Mouse (Mus musculus): Measurements from ENCODE around the gene Lpin2.

The Lpin2 gene

DNA sequence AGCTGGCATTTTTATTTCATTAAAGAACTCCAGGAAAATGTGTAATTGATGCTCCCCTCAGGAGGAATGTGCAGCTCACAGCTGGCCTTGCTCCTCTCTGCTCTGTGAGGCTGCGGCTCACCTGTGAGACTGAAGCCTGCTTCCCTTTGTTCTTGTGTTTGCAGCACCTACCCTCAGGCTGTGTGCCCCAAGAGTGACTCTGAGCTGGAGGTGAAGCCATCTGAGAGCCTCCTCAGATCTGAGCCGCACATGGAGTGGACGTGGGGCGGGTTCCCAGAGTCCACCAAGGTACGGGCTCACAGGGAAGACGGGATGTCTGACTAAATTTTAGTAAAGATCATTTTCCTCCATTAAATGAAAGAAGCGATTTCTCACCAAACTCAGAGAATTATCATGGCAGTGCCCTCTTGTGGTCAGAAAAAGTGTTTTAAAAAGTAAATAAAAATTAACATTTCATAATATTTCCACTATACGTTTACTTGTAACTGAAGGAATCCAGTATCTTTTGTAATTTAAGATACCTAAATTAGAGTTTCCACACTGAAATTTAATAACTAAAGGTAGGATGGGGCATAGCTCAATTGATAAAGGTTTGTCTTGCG is 47.8 kb downstream of the Lpin2 start:
- DNase-seq (ENCODE audit: low spot score in 2 of 2): no peak

- no peak for DNase-seq (ENCODE audit: low spot score in 2 of 2)
Measured at GRCm38 (mm10) chr17:71231998-71232397, 49.6 kb downstream of the Lpin2 start.

GRCm38 (mm10) chr17:71233210-71233609 is 50.9 kb downstream of the Lpin2 start:
- no peak for DNase-seq (ENCODE audit: low spot score in 2 of 2)

DNA sequence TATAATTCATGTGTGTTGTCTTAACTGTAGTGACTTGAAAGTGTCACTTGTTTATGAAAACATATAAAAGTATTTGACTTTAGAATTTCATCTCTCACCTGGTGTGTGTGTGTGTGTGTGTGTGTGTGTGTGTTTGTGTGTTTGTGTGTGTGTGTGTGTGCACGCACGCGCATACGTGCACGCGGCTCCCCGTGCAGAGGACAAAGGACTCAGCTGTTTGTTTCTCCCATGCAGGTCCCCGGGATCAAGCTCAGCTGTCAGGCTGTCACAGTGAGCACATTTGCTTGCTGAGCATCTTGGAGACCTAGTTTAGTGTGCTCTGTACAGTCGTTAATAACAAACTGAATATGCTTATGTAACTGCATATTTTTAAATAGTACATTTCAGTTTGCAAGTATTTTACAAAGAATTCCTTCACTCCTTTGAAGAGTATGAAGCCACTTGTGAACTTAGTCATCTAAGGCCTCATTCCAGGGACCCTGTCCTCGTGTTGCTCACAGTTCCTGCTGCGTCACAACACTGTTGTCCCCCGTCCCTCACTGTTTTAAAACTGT is 51.8 kb downstream of the Lpin2 start:
- DNase-seq (ENCODE audit: low spot score in 2 of 2): no peak

- no peak for DNase-seq (ENCODE audit: low spot score in 2 of 2)
Measured at GRCm38 (mm10) chr17:71235229-71235958, 53.0 kb downstream of the Lpin2 start.

DNA sequence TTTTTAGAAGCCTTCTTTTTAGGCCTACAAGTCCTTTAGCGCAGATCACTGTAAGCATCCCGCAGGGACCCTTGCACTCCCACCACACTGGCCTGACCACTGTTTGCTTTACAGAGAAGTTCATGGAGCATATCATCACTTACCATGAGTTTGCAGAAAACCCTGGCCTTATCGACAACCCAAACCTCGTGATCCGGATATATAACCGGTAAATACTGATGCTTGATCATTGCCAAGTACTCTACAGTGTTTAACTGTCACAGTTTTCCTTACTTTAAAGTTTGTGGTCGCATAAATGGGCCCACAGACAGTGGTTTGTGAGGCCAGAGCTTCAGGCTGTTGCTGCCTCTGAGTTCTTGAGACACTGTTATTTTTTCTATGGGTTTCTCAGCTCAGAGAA is 56.1 kb downstream of the Lpin2 start:
- no peak for DNase-seq (ENCODE audit: low spot score in 2 of 2)

DNA sequence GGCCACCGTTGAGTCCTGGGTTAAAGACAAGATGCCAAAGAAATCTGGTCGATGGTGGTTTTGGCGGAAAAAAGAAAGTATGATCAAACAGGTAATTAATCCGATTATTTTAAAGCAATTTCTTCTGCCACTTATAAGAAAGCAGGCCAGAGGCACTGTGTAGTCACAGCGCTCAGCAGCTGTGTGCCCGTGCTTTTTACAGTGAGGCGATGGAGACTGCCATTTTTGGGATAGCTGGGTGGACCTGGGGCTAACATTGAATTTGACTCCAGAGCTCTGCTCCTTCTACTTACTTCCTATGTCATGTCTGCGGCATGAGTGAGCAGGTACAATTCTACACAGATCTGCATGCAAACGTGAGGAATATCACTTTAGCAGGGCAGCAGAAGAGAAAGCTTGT is 58.5 kb downstream of the Lpin2 start:
- DNase-seq (ENCODE audit: low spot score in 2 of 2): no peak

GRCm38 (mm10) chr17:71242666-71243065 is 60.3 kb downstream of the Lpin2 start:
- DNase-seq (ENCODE audit: low spot score in 2 of 2): no peak

GRCm38 (mm10) chr17:71245133-71245532 is 62.8 kb downstream of the Lpin2 start:
- DNase-seq (ENCODE audit: low spot score in 2 of 2): no peak

DNA sequence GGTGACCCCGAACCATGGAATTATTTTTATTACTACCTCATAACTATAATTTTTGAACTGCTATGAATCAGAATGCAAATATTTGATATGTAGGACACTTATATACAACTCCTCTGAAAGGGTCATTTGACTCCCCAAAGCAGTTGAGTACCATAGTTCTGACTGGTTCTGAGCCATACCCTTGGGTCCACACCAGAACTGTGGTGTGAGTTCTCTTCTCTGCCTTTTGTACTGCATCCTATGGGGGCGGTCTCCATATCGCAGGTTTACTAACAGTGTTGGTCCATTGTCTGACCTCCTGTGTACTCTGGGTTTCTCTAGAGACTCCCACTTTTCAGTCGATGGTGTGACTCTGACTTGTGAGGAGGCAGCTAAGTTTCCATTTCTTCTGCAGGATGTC is 63.7 kb downstream of the Lpin2 start:
- DNase-seq (ENCODE audit: low spot score in 2 of 2): no peak

GRCm38 (mm10) chr17:71248963-71249362 is 66.6 kb downstream of the Lpin2 start:
- no peak for DNase-seq (ENCODE audit: low spot score in 2 of 2)

- DNase-seq (ENCODE audit: low spot score in 2 of 2): no peak
Measured at GRCm38 (mm10) chr17:71250046-71250445, 67.7 kb downstream of the Lpin2 start.

- no peak for DNase-seq (ENCODE audit: low spot score in 2 of 2)
Measured at GRCm38 (mm10) chr17:71250819-71251600, 68.7 kb downstream of the Lpin2 start.

- DNase-seq (ENCODE audit: low spot score in 2 of 2): no peak
Measured at GRCm38 (mm10) chr17:71251601-71252001, 69.2 kb downstream of the Lpin2 start.

GRCm38 (mm10) chr17:71252101-71252500 is 69.7 kb downstream of the Lpin2 start:
- no peak for DNase-seq (ENCODE audit: low spot score in 2 of 2)

- no peak for DNase-seq (ENCODE audit: low spot score in 2 of 2)
Measured at GRCm38 (mm10) chr17:71253391-71253790, 71.0 kb downstream of the Lpin2 start.

DNA sequence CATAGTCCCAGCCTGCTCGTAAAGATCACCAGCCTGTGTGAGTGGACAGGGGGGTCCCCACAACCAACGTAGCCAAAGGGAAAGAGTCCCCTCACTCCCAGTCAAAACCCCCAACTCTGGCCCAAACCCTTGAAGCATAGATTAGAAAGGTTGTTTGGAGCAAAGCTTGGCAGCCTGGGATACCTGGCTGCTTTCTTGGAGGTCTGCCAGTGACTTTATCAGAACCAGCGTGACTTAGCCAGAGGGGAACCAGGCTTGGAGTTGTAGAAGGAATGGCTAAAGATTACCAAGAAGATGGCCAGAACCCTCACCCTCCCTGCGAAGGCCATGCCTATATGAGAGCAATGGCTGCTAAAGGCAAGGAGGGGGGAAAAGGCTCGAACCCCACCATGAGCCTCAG is 71.7 kb downstream of the Lpin2 start:
- DNase-seq (ENCODE audit: low spot score in 2 of 2): no peak

GRCm38 (mm10) chr17:71254736-71255135 is 72.4 kb downstream of the Lpin2 start:
- DNase-seq (ENCODE audit: low spot score in 2 of 2): peak in 1 of 2 experiments; percentile 29

DNA sequence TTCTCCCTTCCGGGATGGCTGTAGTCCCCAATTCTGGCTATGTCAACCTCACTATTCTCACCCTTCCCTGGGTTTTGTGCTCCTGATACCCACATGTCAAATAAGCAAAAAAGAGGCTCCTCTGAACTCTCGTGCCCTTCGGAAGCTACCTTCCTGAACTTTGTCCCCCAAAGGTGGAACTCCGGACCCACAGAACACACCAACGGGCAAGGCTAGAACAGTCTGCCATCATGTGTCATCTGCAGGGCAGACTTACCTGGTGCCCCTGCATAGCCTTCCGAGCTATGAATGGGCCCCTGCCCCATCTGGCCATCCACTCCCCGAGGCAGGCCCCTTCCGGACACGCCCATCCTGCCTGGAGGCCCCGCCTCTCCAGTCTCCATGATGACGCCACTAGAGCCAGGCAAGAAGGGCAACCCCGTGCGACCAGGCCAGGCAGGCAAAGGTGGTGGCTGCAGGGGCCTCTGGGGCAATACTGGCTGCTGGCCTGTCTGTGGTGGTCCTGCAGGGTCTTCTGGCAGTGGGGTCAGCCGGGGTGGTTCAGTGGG is 73.8 kb downstream of the Lpin2 start:
- no peak for DNase-seq (ENCODE audit: low spot score in 2 of 2)

GRCm38 (mm10) chr17:71256806-71257536 is 74.6 kb downstream of the Lpin2 start:
- DNase-seq (ENCODE audit: low spot score in 2 of 2): no peak

DNA sequence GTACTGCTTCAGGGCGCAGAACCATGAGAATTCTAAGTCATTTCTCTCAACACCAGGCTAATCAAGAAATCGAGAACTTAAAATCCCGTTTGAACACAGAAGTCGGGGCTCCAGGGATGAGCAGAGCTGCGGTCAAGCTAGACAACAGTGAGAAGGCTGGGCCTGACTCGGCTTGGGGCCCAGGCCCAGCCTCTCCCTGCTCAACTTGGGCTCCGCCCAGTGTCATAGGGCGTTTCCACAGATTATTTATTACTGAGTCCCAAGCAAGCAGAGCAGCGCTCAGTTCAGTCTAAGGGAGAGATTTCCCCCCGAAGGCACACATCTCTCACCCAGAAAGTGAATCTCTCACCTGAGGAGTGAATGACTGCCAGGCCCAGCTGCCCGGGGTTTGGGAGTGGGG is 77.4 kb downstream of the Lpin2 start:
- DNase-seq (ENCODE audit: low spot score in 2 of 2): no peak

DNA sequence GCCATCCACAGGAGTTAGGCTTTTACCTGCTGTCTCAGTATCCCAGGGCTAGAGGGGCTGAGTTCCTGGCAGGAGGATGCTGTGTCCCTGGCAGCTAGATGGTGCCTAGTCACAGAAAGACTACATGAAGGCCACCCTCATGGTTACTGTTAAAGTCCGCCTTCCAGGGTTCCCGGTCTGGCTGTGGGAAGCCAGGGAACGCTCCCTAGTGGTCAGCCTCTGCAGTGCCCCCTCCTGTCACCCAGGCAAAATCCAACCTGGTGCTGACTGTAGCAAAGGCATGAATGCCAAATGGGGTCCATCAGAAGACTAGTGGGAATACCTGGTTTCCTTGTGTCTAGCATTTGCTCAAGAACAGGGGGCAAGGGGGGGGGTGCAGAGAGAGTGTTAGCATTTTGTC is 78.3 kb downstream of the Lpin2 start:
- no peak for DNase-seq (ENCODE audit: low spot score in 2 of 2)

All from thymus, postnatal 10 days (tissue).